In the genomic region with DNA sequence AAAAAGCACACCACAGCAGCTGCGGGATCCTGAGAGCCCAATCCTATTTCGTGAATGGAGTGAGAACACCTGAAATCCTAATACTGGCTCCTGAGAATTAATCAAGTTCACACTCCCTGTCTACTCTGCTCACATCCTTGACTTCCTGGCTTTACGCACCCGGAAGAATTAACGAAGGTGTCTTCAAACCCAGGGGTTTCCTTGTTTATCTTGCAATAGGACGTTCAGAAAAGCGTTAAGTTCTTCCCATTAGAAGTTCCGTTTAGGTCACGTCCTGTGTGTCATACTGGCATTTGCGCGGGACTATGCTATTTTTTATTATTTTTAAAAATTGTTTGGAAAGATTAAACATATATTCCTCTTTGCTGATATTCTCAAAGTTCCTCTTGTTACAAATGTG, we compare ENCODE assay signal across 8 mouse cellular contexts. TPM values are rescaled to one million over a fixed set of nuclear protein-coding genes. Genes with fewer than 3 reads are reported as not detected.
DNase-seq lines count a peak whose midpoint lies in the region; ATAC-seq and TF ChIP-seq lines count a peak whose summit lies in the region.

No protein-coding gene starts in this region.

- H3K27ac ChIP-seq in heart, embryonic 12.5 days (ENCODE audit: poor library complexity, severe bottlenecking) = peak overlapping the region; percentile 73
- H3K27ac ChIP-seq in MEL (ENCODE audit: control insufficient read depth, low read depth, low read length) (peak overlapping the region; percentile 97), macrophage (peak overlapping the region; percentile 72)
- peak overlapping the region; percentile 97 for H3K27ac ChIP-seq in hindbrain, embryonic 10.5 days

- WGBS in heart, embryonic 12.5 days = 2% methylated on average over 11 of the region's 11 CpGs
- 4% methylated on average over 11 of the region's 11 CpGs for WGBS in hindbrain, embryonic 10.5 days
- 0% methylated on average over 11 of the region's 11 CpGs for WGBS in macrophage (ENCODE audit: missing documents)

- TF ChIP-seq CTCF in MEL (IDR thresholded peaks at IDR 0.05 in 2 of 3, conservative IDR thresholded peaks at IDR 0.05 in 1 of 3; ENCODE audit: control insufficient read depth in 1 of 3, insufficient read depth in 1 of 3, low read depth in 2 of 3, low read length in 3 of 3, poor library complexity in 1 of 3, severe bottlenecking in 1 of 3) = no peak

- no peaks in the 10 kb centered on the region for H3K27me3 ChIP-seq in heart, embryonic 12.5 days (replicated peaks)
- no peaks in the 10 kb centered on the region for H3K27me3 ChIP-seq in MEL (ENCODE audit: control insufficient read depth in 1 of 2, insufficient read depth in 2 of 2, low read length in 2 of 2)
- H3K27me3 ChIP-seq in hindbrain, embryonic 10.5 days (ENCODE audit: insufficient read depth, poor library complexity, severe bottlenecking) = peaks cover 3% of the 10 kb centered on the region; the same call in 1 of the 2 replicates

- TF ChIP-seq EP300 in MEL (IDR thresholded peaks at IDR 0.05; ENCODE audit: low read depth in 1 of 2, low read length in 2 of 2) = no peak

- no peak for TF ChIP-seq RAD21 in MEL (IDR thresholded peaks at IDR 0.05; ENCODE audit: low read depth, low read length)

- peak overlapping the region; percentile 85 for H3K4me2 ChIP-seq in heart, embryonic 12.5 days

- peak overlapping the region; percentile 90 for H3K4me3 ChIP-seq in heart, embryonic 12.5 days
- peak overlapping the region; percentile 48 to 59 for H3K4me3 ChIP-seq in MEL (ENCODE audit: control insufficient read depth in 1 of 2, insufficient read depth in 1 of 2, low read depth in 2 of 2, low read length in 2 of 2)
- H3K4me3 ChIP-seq in hindbrain, embryonic 10.5 days = peak overlapping the region; percentile 93
- H3K4me3 ChIP-seq in macrophage (ENCODE audit: inconsistent target) = peak overlapping the region; percentile 61

- H3K79me2 ChIP-seq in MEL (ENCODE audit: control insufficient read depth, insufficient read depth, low read length, poor library complexity) (peaks cover 25% of the 10 kb centered on the region), macrophage (ENCODE audit: inconsistent target) (peaks cover 32% of the 10 kb centered on the region)

- peaks cover 23% of the 10 kb centered on the region for H3K4me1 ChIP-seq in heart, embryonic 12.5 days (replicated peaks)
- peaks cover 16 to 23% of the 10 kb centered on the region in 2 experiments for H3K4me1 ChIP-seq in MEL (ENCODE audit: control insufficient read depth in 1 of 2, insufficient read depth in 2 of 2, low read length in 2 of 2)
- peaks cover 22% of the 10 kb centered on the region for H3K4me1 ChIP-seq in hindbrain, embryonic 10.5 days (replicated peaks)

- no peak for TF ChIP-seq POLR2A in MEL (IDR thresholded peaks at IDR 0.05; ENCODE audit: control insufficient read depth in 1 of 2, insufficient read depth in 1 of 2, low read depth in 1 of 2, low read length in 2 of 2, poor library complexity in 1 of 2)

- ATAC-seq in heart, embryonic 12.5 days (ENCODE audit: insufficient number of reproducible peaks, low FRiP score) = no peak

- no peak for DNase-seq in heart, postnatal 25 days (ENCODE audit: low spot score)
- peak; percentile 83 for DNase-seq in MEL (ENCODE audit: low read depth, low spot score)
- no peak for DNase-seq in hindbrain, embryonic 10.5 days (ENCODE audit: low spot score)
- no peak for DNase-seq in right cerebral cortex, postnatal 36 days (ENCODE audit: low spot score in 2 of 2)
- no peak for DNase-seq in ovary, postnatal 14 days (ENCODE audit: low spot score)
- DNase-seq in left cerebral cortex, adult 9 months (ENCODE audit: low spot score in 2 of 2) = no peak

- no peaks in the 10 kb centered on the region for H3K9me3 ChIP-seq in heart, embryonic 12.5 days (replicated peaks)
- no peaks in the 10 kb centered on the region for H3K9me3 ChIP-seq in MEL (replicated peaks; ENCODE audit: insufficient read depth, low read length)
- H3K9me3 ChIP-seq in hindbrain, embryonic 10.5 days = no peaks in the 10 kb centered on the region

- H3K36me3 ChIP-seq in heart, embryonic 12.5 days = no peaks in the 10 kb centered on the region
- H3K36me3 ChIP-seq in MEL (ENCODE audit: control insufficient read depth in 1 of 2, insufficient read depth in 2 of 2, low read length in 2 of 2) (peaks cover 0 to 28% of the 10 kb centered on the region in 2 experiments; a peak in 2 of 4 replicates), macrophage (ENCODE audit: inconsistent target) (no peaks in the 10 kb centered on the region)
- no peaks in the 10 kb centered on the region for H3K36me3 ChIP-seq in hindbrain, embryonic 10.5 days

- intact Hi-C loops in heart, postnatal 25 days (cut with DNase I) = loop anchor here (5.0 kb wide), 1 partner anchor 125 kb away; no protein-coding TSS in a partner anchor

- peak overlapping the region; percentile 73 for H3K9ac ChIP-seq in heart, embryonic 12.5 days
- H3K9ac ChIP-seq in MEL (ENCODE audit: control insufficient read depth, low read depth, low read length, poor library complexity, severe bottlenecking) = peak overlapping the region; percentile 72

TF ChIP-seq in MEL, 35 proteins besides CTCF, POLR2A, EP300 and RAD21:
- no peak for TF ChIP-seq GABPA (IDR thresholded peaks at IDR 0.05; ENCODE audit: low read depth, low read length)
- 0 out of 2 replicates have a peak, but pooled peaks have one; percentile 2 for TF ChIP-seq TCF12 (IDR thresholded peaks at IDR 0.05; ENCODE audit: low read depth, low read length)
- TF ChIP-seq SIN3A (IDR thresholded peaks at IDR 0.05; ENCODE audit: low read length) = peak; percentile 68; the same call in 1 of the 2 replicates
- TF ChIP-seq MAX (IDR thresholded peaks at IDR 0.05; ENCODE audit: low read length) = peak; percentile 56; the same call in 1 of the 2 replicates
- 0 out of 2 replicates have a peak, but pooled peaks have one; percentile 7 for TF ChIP-seq NRF1 (IDR thresholded peaks at IDR 0.05; ENCODE audit: insufficient read depth, low read depth, low read length, poor library complexity, severe bottlenecking)
- no peak for TF ChIP-seq CHD2 (IDR thresholded peaks at IDR 0.05; ENCODE audit: low read length)
- peak; percentile 67 for TF ChIP-seq ELF1 (IDR thresholded peaks at IDR 0.05; ENCODE audit: low read depth, low read length)
- TF ChIP-seq SMC3 (IDR thresholded peaks at IDR 0.05; ENCODE audit: low read depth, low read length) = no peak
- TF ChIP-seq HCFC1 (IDR thresholded peaks at IDR 0.05; ENCODE audit: low read depth, low read length) = peak; percentile 58; the same call in 1 of the 2 replicates
- TF ChIP-seq NELFE (IDR thresholded peaks at IDR 0.05; ENCODE audit: low read depth, low read length) = no peak
- peak; percentile 55; the same call in 1 of the 2 replicates for TF ChIP-seq MXI1 (IDR thresholded peaks at IDR 0.05; ENCODE audit: low read depth, low read length)
- peak; percentile 7; the same call in 1 of the 2 replicates for TF ChIP-seq TBP (IDR thresholded peaks at IDR 0.05; ENCODE audit: low read depth, low read length)
- TF ChIP-seq E2F4 (IDR thresholded peaks at IDR 0.05; ENCODE audit: borderline replicate concordance, low read depth, low read length) = peak; percentile 52; the same call in 1 of the 2 replicates
- TF ChIP-seq ZC3H11A (IDR thresholded peaks at IDR 0.05; ENCODE audit: low read depth, low read length) = no peak

RNA-seq across cellular contexts. Expression of a gene that starts 0.7 kb away (rescaled TPM):
- polyA plus RNA-seq in heart, embryonic 12.5 days (2016; fragmentation: Nextera tagmentation; extraction: Ambion mirVana) = 38.7 and 40.2 TPM in 2 replicates
- total RNA-seq in heart, postnatal 25 days (2021) = 10 to 100 TPM; 35.7 to 41.5 TPM
- total RNA-seq in MEL (2012; rRNA removed) = 18.8 and 21.5 TPM in 2 replicates
- 100 to 1,000 TPM in 1 of 2 experiments, 10 to 100 TPM in 1; 39.7 to 188 TPM for polyA plus RNA-seq in MEL (2012; ENCODE audit: insufficient read depth in 1 of 2, insufficient read length in 2 of 2, low read depth in 1 of 2, low replicate concordance in 2 of 2, missing spikeins in 1 of 2)
- 29.4 and 30.7 TPM in 2 replicates for polyA plus RNA-seq in hindbrain, embryonic 10.5 days (2016; fragmentation: Nextera tagmentation; extraction: Ambion mirVana)
- 100 to 1,000 TPM; 133 to 238 (median 201) TPM for total RNA-seq in macrophage (2018; cell fraction: chromatin; rRNA removed)
- total RNA-seq in macrophage (2018; cell fraction: cytosol; rRNA removed) = 10 to 100 TPM; 24.0 to 49.5 (median 37.3) TPM
- total RNA-seq in macrophage (2018; cell fraction: nucleus; rRNA removed) = 100 to 1,000 TPM in 18 of 26 experiments, 10 to 100 TPM in 8; 75.0 to 147 (median 113) TPM
- 21.3 to 35.6 TPM (median 24.3 TPM) in 3 replicates for polyA plus RNA-seq in macrophage (2018)

RNA-seq across cellular contexts. Expression of a gene that starts 35.5 kb away (rescaled TPM):
- polyA plus RNA-seq in heart, embryonic 12.5 days (2016; fragmentation: Nextera tagmentation; extraction: Ambion mirVana) = 212 and 230 TPM in 2 replicates
- total RNA-seq in heart, postnatal 25 days (2021) = 100 to 1,000 TPM; 252 to 269 TPM
- total RNA-seq in MEL (2012; rRNA removed) = 103 and 110 TPM in 2 replicates
- 100 to 1,000 TPM in 1 of 2 experiments, not detected in 1; 221 TPM for polyA plus RNA-seq in MEL (2012; ENCODE audit: insufficient read depth in 1 of 2, insufficient read length in 2 of 2, low read depth in 1 of 2, low replicate concordance in 2 of 2, missing spikeins in 1 of 2)
- 151 and 227 TPM in 2 replicates for polyA plus RNA-seq in hindbrain, embryonic 10.5 days (2016; fragmentation: Nextera tagmentation; extraction: Ambion mirVana)
- 100 to 1,000 TPM in 15 of 26 experiments, 10 to 100 TPM in 11; 40.4 to 169 (median 109) TPM for total RNA-seq in macrophage (2018; cell fraction: chromatin; rRNA removed)
- 100 to 1,000 TPM; 154 to 303 (median 204) TPM for total RNA-seq in macrophage (2018; cell fraction: cytosol; rRNA removed)
- 100 to 1,000 TPM in 20 of 26 experiments, 10 to 100 TPM in 6; 62.9 to 200 (median 147) TPM for total RNA-seq in macrophage (2018; cell fraction: nucleus; rRNA removed)
- polyA plus RNA-seq in macrophage (2018) = 189 to 360 TPM (median 233 TPM) in 3 replicates
